Mouse (Mus musculus): ENCODE measurements around the gene Slx4ip.

Slx4ip gene

DNA sequence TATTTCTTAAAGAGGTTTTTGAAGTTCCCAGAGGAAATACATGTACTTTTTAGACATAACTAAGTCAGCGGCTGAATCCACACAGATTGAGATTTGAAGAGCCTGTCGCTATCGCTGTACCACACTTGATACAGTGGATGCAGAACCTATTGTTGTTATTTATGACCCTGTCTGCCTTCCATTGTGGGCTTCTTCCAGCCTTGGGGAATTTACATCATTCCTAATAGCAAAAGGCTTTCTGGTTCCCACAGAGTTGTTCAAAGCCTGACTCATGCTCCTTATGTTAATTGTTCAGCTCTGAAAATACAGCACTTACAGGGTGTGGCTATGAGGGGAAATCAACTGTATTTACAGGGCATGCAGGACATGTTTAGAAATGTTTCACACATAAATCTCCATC lies 173.5 kb downstream of the Slx4ip start:
- DNase-seq (ENCODE audit: low spot score in 2 of 2): no peak

DNA sequence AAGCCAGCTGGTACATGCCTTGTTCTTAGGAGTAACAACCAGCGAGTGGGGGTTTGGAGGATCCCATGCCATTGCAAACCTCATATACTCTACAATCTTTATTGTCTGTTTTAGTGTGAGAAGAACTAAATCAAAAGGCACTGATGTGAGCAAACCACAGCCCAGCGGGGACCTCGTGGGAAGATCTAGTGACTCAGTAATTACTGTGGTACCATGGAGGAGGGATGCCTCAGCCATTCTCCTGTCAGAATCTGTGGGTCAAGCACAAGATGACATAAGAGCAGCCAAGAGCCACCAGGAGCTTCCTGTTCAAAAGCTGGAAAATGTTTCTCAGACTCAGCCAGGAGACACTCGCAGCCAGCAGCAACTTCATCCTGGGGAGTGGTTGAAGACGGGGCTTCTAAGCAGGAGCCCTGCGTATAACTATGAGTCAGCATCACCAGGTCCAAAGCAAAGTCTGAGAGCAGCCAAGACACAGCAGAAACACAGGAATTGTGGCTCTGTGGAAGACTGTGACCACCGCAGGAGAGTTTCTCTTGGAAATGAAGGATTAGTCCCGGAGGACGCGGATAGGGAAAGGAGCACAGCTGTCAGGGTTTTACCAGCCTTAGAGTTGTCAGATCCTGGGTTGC lies 176.6 kb downstream of the Slx4ip start:
- no peak for DNase-seq (ENCODE audit: low spot score in 2 of 2)

DNA sequence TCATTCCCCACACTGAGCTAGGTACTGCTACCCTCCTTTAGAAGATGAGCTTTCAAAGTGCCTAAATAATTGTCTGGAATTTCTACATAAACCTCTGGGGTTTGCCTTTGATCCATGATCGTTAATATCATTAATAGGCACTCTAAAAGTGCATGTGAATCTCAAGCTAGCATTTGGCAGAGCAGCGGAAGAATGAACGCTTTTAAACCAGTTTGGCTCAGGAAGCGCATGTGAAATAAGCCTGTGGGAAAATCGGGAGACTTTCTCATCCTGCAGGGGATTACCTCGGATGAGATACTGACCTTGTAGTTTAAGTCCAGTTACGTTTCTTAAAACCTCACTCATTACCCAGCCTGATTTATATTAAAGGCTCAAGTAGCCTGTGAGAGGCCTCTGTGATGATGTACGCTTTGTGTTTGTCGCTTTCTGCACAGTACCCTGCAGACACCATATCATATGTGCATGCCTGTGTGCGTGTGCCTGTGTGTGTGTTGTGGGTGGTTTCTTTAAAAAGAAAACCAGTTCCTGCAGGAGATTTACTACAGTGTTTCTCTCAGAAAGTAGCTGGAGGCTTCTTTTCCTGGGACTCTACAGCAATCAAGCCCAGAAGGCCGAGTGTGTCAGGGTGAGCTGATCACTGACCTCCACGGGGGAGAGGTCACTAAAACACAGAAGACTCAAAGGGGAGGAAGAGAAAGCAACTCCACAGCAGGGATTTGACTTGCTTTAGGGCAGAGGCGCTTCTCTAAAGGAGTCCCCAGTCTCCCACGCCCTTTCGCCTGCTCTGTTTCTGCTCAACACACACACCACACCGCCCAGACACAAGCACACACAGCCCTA lies 182.7 kb downstream of the Slx4ip start:
- DNase-seq (ENCODE audit: low spot score in 2 of 2): no peak

- DNase-seq (ENCODE audit: low spot score in 2 of 2): no peak
These were observed 183.2 kb downstream of the Slx4ip start for GRCm38 (mm10) chr2:137074313-137074620.

DNA sequence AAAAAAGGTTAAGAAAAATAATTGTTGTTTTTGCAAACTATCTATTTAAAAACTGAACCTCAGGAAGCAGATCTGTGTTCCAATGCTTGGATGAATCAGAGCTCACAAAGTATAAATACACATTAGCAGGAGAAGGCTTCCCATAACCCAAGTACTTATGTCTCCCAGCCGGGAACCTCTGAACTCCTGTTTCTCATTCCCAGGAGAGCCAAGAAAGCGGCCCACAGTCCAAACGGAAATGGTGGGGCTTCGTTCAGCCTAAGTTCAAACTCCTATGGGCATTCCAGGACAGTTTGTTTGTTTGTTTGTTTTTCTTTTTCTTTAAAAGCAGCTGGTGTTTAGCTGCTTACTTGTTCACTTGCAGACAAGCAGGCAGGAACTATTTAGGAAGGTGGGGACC lies 187.8 kb downstream of the Slx4ip start:
- no peak for DNase-seq (ENCODE audit: low spot score in 2 of 2)

DNA sequence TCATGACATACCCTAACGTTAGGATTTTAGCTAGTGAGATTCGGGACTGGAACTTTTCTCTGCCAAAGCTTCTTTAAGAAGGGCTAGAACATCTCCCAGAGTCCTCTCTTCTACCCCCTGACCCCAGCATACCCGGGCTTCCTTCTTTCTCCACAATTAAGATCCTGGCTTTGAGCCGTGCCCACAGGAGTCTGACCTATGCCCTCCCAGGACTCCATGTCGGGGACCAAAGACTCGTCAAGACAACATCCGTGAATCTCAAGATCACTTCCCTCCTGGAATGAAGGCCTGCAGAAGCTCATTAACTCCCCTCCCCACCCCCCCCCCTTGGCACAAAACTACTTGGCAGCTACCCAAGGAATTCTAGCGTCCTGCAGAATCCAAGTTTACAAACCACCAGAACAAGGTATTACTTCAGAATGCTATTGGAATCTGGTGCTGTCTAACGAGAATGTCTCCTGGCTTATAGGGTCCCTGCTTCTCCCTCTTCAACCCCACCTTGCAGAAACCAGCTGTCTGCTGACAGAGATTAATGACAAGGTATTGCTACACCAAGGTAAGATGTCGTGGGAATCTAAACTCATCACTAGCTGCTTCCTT lies 188.8 kb downstream of the Slx4ip start:
- no peak for DNase-seq (ENCODE audit: low spot score in 2 of 2)

DNA sequence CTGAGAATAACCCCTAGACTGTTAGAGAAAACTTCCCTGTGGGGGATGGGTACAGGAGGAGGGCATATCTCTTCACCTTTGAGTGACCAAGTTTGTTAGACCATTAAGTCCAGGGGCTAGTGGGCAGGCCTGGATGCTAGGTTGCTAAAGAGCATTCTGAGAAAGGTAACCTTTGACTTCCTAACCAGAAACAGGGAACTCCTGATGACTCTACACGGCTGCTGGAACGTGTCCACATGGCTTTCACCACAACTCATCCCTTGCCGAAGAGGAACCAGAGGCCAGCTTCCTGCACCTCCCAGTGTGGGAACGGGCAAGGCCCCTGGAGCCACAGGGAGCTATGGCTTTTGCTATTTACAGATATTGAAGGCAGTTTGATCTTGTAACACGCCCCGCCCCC lies 189.4 kb downstream of the Slx4ip start:
- DNase-seq (ENCODE audit: low spot score in 2 of 2): no peak

DNA sequence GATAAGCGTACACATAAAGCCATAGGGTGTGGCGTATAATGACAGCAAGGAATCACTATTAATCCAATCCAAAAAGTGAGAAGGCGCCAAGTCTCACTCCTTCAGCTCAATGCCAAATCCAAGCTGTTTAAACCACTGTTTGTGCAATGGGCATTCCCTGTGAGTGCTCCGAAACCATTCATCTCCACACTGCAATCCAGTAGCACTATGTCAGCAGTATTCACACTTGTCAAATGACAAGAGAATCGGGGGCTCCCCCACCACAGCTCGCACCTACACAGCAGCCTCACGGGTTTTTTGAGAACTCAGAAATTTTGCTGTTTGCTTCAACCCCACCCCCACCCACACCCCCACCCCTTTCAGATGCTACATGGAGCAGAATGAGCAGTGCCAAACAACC lies 190.0 kb downstream of the Slx4ip start:
- DNase-seq (ENCODE audit: low spot score in 2 of 2): no peak

GRCm38 (mm10) chr2:137082896-137083620 lies 192.0 kb downstream of the Slx4ip start:
- no peak for DNase-seq (ENCODE audit: low spot score in 2 of 2)

GRCm38 (mm10) chr2:137085257-137085656 lies 194.2 kb downstream of the Slx4ip start:
- DNase-seq (ENCODE audit: low spot score in 2 of 2): no peak

DNA sequence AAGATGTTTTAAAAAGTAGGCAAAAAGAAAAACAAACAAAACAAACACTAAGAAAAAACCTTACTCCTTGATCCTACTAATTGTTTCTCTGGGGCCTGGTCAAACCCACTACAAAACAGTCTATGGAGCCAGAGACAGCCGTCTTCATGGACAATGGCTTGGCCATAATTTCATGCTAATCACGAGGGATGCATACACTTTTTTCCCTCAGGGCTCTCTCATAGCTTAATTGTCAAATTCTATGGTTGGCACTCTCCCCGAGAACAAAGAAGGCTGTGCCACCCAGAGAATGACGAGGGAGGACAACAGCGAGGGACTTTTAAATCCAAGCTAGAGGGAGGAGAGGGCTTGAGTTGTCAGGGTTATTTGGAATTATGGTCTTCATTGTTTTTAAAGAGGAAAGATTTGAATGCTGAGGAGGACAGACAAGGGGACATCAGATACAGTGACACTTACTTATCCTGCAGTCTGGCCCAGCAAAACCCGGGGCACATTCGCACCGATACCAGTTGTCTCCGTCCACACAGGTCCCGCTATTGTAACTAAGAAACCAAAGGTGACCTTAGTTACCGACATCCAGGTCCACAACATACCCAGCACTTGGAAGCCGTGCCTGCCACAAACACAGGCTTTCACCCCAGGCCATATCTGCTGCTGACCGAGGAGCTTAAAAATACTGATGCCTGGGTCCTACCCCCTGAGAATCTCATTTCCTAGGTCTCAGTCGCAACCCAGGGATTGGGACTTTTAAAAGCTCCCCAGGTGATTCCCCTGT lies 195.8 kb downstream of the Slx4ip start:
- DNase-seq (ENCODE audit: low spot score in 2 of 2): no peak

DNA sequence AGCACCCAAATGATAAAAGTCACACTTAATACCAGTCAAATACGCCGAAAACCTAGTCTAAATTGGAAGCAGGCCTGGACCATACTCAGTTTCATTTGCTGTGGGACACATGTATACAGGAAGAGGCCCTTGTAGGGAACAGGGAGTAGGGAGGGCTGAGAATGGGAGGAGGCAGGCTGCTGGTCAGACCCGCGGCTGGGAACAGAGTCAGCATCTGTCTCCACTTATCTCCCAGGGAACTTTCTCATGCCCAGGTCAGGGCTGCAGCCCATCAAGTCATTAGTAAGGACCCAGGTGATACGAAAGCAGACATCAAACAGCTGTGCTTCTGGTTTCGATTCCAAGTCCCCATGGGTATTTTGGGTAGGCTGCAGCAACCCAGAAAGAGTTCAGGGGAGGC lies 196.7 kb downstream of the Slx4ip start:
- no peak for DNase-seq (ENCODE audit: low spot score in 2 of 2)

- no peak for DNase-seq (ENCODE audit: low spot score in 2 of 2)
These were observed 200.9 kb downstream of the Slx4ip start for GRCm38 (mm10) chr2:137091766-137092522.

DNA sequence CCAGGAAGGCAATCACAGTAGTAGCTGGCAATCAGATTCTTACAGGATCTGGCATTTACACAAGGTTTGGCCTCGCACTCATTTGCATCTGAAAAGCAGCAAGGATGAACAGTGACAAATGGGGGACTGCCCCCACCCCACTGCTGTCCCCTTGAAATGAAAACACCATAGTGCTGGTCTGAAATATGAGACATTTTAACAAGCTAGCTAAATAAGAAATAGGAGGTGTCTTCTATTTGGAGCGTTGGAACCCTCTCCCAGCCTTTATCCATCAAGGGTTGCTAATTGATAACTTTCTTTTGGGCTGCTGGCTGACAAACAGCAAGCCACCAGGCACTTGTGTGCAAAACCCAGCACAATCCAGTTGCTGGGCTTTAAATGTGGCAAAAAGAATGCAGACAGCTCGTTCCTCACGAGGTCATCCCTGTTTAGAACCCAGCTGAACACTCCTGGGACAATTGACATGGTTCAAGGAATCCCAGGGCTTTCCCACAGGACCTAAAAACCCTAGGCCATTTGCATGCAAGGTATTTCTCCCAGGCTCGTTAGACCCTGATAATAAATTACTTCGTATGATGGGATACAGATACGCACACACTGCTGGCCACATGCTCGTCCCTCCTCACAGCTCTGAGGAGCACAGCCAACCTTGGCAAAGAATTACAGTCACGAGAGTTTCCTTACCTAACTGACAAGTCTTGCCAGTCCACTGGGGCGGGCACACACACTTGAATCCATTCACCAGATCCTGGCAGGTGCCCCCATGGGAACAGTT lies 201.7 kb downstream of the Slx4ip start:
- no peak for DNase-seq (ENCODE audit: low spot score in 2 of 2)

GRCm38 (mm10) chr2:137093298-137093630 lies 202.2 kb downstream of the Slx4ip start:
- no peak for DNase-seq (ENCODE audit: low spot score in 2 of 2)

GRCm38 (mm10) chr2:137094301-137094700 lies 203.3 kb downstream of the Slx4ip start:
- no peak for DNase-seq (ENCODE audit: low spot score in 2 of 2)

DNA sequence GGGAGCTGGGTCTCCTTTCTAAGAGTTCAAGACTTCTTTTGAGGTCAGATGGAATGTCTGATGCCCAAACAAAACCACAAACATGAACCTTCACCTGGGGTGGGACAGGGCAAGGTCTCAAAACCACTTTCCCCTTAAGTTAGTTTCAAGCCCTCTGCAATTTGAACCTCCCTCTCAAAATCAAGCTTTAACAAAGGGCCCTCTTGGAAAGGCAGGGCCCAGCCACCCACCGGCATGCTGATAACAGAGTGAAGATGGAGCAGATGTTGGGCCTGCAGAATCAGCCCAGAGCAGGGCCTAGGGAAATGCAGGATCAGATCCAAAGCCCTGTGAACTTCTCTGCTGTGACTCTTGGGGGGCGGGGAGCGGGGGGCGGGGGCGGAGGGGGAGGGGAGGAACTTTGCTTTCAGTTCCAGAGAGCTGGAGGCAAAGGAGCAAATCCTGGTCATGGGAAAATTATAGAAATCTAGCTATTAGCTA lies 206.0 kb downstream of the Slx4ip start:
- DNase-seq (ENCODE audit: low spot score in 2 of 2): no peak

GRCm38 (mm10) chr2:137098269-137099035 lies 207.4 kb downstream of the Slx4ip start:
- DNase-seq (ENCODE audit: low spot score in 2 of 2): peak in 1 of 2 experiments; percentile 66

- DNase-seq (ENCODE audit: low spot score in 2 of 2): no peak
These were observed 208.3 kb downstream of the Slx4ip start for GRCm38 (mm10) chr2:137099211-137099734.
